Mouse (Mus musculus) hematopoietic stem cell, adult 5-6 weeks (primary cell): Measurements from ENCODE around the gene Gm21972. TPM values are rescaled to one million over a fixed set of nuclear protein-coding genes. Genes with fewer than 3 reads are reported as not detected.

Experiments
- ATAC-seq, 2 experiments: fragments of 125-278 bp in 1 of 2; replicated peaks in 1 of 2; 2 replicates each; pipeline ENCODE4 v1.8.0; 2016 to 2017; ENCODE audit warnings: inconsistent platforms in 2 of 2, mild to moderate bottlenecking in 2 of 2, moderate number of reproducible peaks in 2 of 2, low read depth in 1 of 2, moderate TSS enrichment in 1 of 2; ENCODE audit not compliant: low FRiP score in 2 of 2, poor library complexity in 2 of 2, severe bottlenecking in 2 of 2, insufficient read depth in 1 of 2, low TSS enrichment in 1 of 2
- total RNA-seq: library from RNA; stranded (forward); fragments of 172-1452, 232-1000 nt; gene quantifications from 2 replicates; pipeline ENCODE4 v1.2.3, GENCODE M21; 2017

Gm21972 gene
- total RNA-seq, 1 experiment from 2014 or later: 9.2 TPM

GRCm38 (mm10) chr1:86154824-86155164 is 21.4 kb downstream of the Gm21972 start:
- no peak; a peak in 1 of 4 replicates for ATAC-seq

- no peak for ATAC-seq
Observed at GRCm38 (mm10) chr1:86156075-86156474, 22.6 kb downstream of the Gm21972 start.

GRCm38 (mm10) chr1:86156595-86156994 is 23.2 kb downstream of the Gm21972 start:
- ATAC-seq: no peak

- ATAC-seq: no peak
Observed at GRCm38 (mm10) chr1:86160059-86160458, 26.6 kb downstream of the Gm21972 start.

- no peak for ATAC-seq
Observed at GRCm38 (mm10) chr1:86160479-86160878, 27.0 kb downstream of the Gm21972 start.

- no peak for ATAC-seq
Observed at GRCm38 (mm10) chr1:86161061-86161460, 27.6 kb downstream of the Gm21972 start.

GRCm38 (mm10) chr1:86174602-86175001 is 41.2 kb downstream of the Gm21972 start:
- no peak for ATAC-seq

- no peak for ATAC-seq
Observed at GRCm38 (mm10) chr1:86176066-86176465, 42.6 kb downstream of the Gm21972 start.

GRCm38 (mm10) chr1:86178462-86179253 is 45.2 kb downstream of the Gm21972 start:
- peak; percentile 87 to 97 for ATAC-seq

GRCm38 (mm10) chr1:86182004-86182709 is 48.7 kb downstream of the Gm21972 start:
- ATAC-seq: no peak

- ATAC-seq: no peak
Observed at GRCm38 (mm10) chr1:86183577-86184263, 50.3 kb downstream of the Gm21972 start.

GRCm38 (mm10) chr1:86186762-86187161 is 53.3 kb downstream of the Gm21972 start:
- ATAC-seq: peak; percentile 57 to 58; a peak in 3 of 4 replicates

- ATAC-seq: no peak
Observed at GRCm38 (mm10) chr1:86187856-86188255, 54.4 kb downstream of the Gm21972 start.

GRCm38 (mm10) chr1:86188271-86188670 is 54.8 kb downstream of the Gm21972 start:
- ATAC-seq: no peak

GRCm38 (mm10) chr1:86189034-86189702 is 55.7 kb downstream of the Gm21972 start:
- no peak for ATAC-seq

- peak; percentile 64 to 73; a peak in 3 of 4 replicates for ATAC-seq
Observed at GRCm38 (mm10) chr1:86190843-86191242, 57.4 kb downstream of the Gm21972 start.

GRCm38 (mm10) chr1:86194044-86194443 is 60.6 kb downstream of the Gm21972 start:
- ATAC-seq: no peak

- ATAC-seq: no peak
Observed at GRCm38 (mm10) chr1:86198276-86198675, 64.8 kb downstream of the Gm21972 start.
